Mouse (Mus musculus): ENCODE data around the gene Nsmce1.

DNA sequence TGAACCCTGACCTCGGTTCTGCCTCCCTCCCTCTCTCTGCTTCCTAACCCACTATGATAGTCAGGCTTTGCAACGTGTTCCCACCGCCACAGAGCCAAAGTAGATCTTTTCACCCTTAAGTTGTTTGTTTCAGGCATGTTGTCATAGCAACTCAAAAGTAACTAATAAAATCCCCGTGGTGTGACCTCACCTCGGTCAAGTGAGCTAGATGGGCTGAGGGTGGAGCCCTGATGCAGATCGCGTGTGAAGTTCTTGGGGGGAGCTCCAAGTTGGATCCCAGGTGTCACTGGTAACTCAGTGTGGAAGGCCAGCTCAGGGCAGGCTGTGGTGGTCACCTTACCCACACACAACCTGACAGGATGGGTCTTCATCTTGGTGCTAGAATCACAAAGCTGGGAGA, 63.0 kb downstream of the Nsmce1 start:
- TF ChIP-seq POLR2A (IDR thresholded peaks at IDR 0.05; ENCODE audit: low read depth, low read length) (no peak), CTCF (IDR thresholded peaks at IDR 0.05; ENCODE audit: extremely low read depth, insufficient read length, insufficient replicate concordance, low read depth, low read length) (no peak)

Data from small intestine, adult 2 months (tissue).